Mouse (Mus musculus): ENCODE data around the gene Fbn1. TPM values are rescaled to one million over a fixed set of nuclear protein-coding genes. Genes with fewer than 3 reads are reported as not detected.

Gene Fbn1
- polyA plus RNA-seq, 2 experiments, result 0.73 to 1.3 TPM

GRCm38 (mm10) chr2:125389796-125390195 lies 118.0 kb downstream of the Fbn1 start:
- no peaks in the 10 kb centered on the region for H3K27me3 ChIP-seq (ENCODE audit: control insufficient read depth, insufficient read depth, low read length)
- H3K27ac ChIP-seq, result no peak overlapping the region
- H3K4me1 ChIP-seq (replicated peaks; ENCODE audit: control insufficient read depth in 2 of 2, insufficient read depth in 2 of 2, low read length in 1 of 2), result no peaks in the 10 kb centered on the region
- H3K4me2 ChIP-seq (ENCODE audit: low read depth), result no peak overlapping the region
- DNase-seq (ENCODE audit: low read depth in 3 of 3, low spot score in 3 of 3) (no peak), ATAC-seq (ENCODE audit: insufficient read depth) (no peak)
- no peak overlapping the region for H3K4me3 ChIP-seq (ENCODE audit: insufficient read depth in 1 of 2, low read depth in 2 of 2, low read length in 2 of 2)
- 77% methylated on average over 10 of the region's 10 CpGs for WGBS (ENCODE audit: insufficient replicate concordance)
- H3K36me3 ChIP-seq (replicated peaks; ENCODE audit: control insufficient read depth, insufficient read depth, low read depth), result no peaks in the 10 kb centered on the region
- TF ChIP-seq CTCF (IDR thresholded peaks at IDR 0.05; ENCODE audit: low read depth), result no peak
- TF ChIP-seq EP300 (IDR thresholded peaks at IDR 0.05; ENCODE audit: low read depth), result no peak
- no peaks in the 10 kb centered on the region for H3K9me3 ChIP-seq (ENCODE audit: control insufficient read depth, low read length)
- no peak overlapping the region for H3K9ac ChIP-seq (replicated peaks)

- no peak for ATAC-seq (ENCODE audit: insufficient read depth)
- H3K4me2 ChIP-seq (ENCODE audit: low read depth), result no peak overlapping the region
Observed at GRCm38 (mm10) chr2:125386221-125386965, 121.4 kb downstream of the Fbn1 start.

GRCm38 (mm10) chr2:125384941-125385340 lies 122.9 kb downstream of the Fbn1 start:
- Histone ChIP-seq H3K36me3 (replicated peaks; ENCODE audit: control insufficient read depth, insufficient read depth, low read depth) (no peaks in the 10 kb centered on the region), H3K9me3 (ENCODE audit: control insufficient read depth, low read length) (no peaks in the 10 kb centered on the region), H3K27me3 (ENCODE audit: control insufficient read depth, insufficient read depth, low read length) (no peaks in the 10 kb centered on the region), H3K4me2 (ENCODE audit: low read depth) (no peak overlapping the region), H3K27ac (no peak overlapping the region), H3K4me1 (replicated peaks; ENCODE audit: control insufficient read depth in 2 of 2, insufficient read depth in 2 of 2, low read length in 1 of 2) (no peaks in the 10 kb centered on the region), H3K9ac (replicated peaks) (no peak overlapping the region), H3K4me3 (ENCODE audit: insufficient read depth in 1 of 2, low read depth in 2 of 2, low read length in 2 of 2) (no peak overlapping the region)
- DNase-seq (ENCODE audit: low read depth in 3 of 3, low spot score in 3 of 3) (no peak), ATAC-seq (ENCODE audit: insufficient read depth) (no peak)
- 58% methylated on average over 4 of the region's 4 CpGs for WGBS (ENCODE audit: insufficient replicate concordance)
- no peak for TF ChIP-seq CTCF (IDR thresholded peaks at IDR 0.05; ENCODE audit: low read depth)
- no peak for TF ChIP-seq EP300 (IDR thresholded peaks at IDR 0.05; ENCODE audit: low read depth)

More at GRCm38 (mm10) chr2:125386221-125386965, 121.4 kb downstream of the Fbn1 start:
- DNase-seq (ENCODE audit: low read depth in 3 of 3, low spot score in 3 of 3), result no peak
- H3K27ac ChIP-seq, result no peak overlapping the region
- H3K4me1 ChIP-seq (replicated peaks; ENCODE audit: control insufficient read depth in 2 of 2, insufficient read depth in 2 of 2, low read length in 1 of 2), result no peaks in the 10 kb centered on the region
- H3K9ac ChIP-seq (replicated peaks), result no peak overlapping the region
- H3K4me3 ChIP-seq (ENCODE audit: insufficient read depth in 1 of 2, low read depth in 2 of 2, low read length in 2 of 2), result no peak overlapping the region
- no peaks in the 10 kb centered on the region for H3K36me3 ChIP-seq (replicated peaks; ENCODE audit: control insufficient read depth, insufficient read depth, low read depth)
- H3K9me3 ChIP-seq (ENCODE audit: control insufficient read depth, low read length), result no peaks in the 10 kb centered on the region
- TF ChIP-seq EP300 (IDR thresholded peaks at IDR 0.05; ENCODE audit: low read depth) (no peak), CTCF (IDR thresholded peaks at IDR 0.05; ENCODE audit: low read depth) (no peak)
- WGBS (ENCODE audit: insufficient replicate concordance), result 63% methylated on average over 7 of the region's 7 CpGs
- no peaks in the 10 kb centered on the region for H3K27me3 ChIP-seq (ENCODE audit: control insufficient read depth, insufficient read depth, low read length)

- no peak overlapping the region for H3K27ac ChIP-seq
- WGBS (ENCODE audit: insufficient replicate concordance), result 58% methylated on average over 6 of the region's 6 CpGs
- TF ChIP-seq EP300 (IDR thresholded peaks at IDR 0.05; ENCODE audit: low read depth) (no peak), CTCF (IDR thresholded peaks at IDR 0.05; ENCODE audit: low read depth) (no peak)
- no peak overlapping the region for H3K9ac ChIP-seq (replicated peaks)
- H3K36me3 ChIP-seq (replicated peaks; ENCODE audit: control insufficient read depth, insufficient read depth, low read depth), result no peaks in the 10 kb centered on the region
- ATAC-seq (ENCODE audit: insufficient read depth), result no peak
- no peaks in the 10 kb centered on the region for H3K9me3 ChIP-seq (ENCODE audit: control insufficient read depth, low read length)
- no peaks in the 10 kb centered on the region for H3K27me3 ChIP-seq (ENCODE audit: control insufficient read depth, insufficient read depth, low read length)
- no peaks in the 10 kb centered on the region for H3K4me1 ChIP-seq (replicated peaks; ENCODE audit: control insufficient read depth in 2 of 2, insufficient read depth in 2 of 2, low read length in 1 of 2)
- no peak for DNase-seq (ENCODE audit: low read depth in 3 of 3, low spot score in 3 of 3)
- no peak overlapping the region for H3K4me3 ChIP-seq (ENCODE audit: insufficient read depth in 1 of 2, low read depth in 2 of 2, low read length in 2 of 2)
- no peak overlapping the region for H3K4me2 ChIP-seq (ENCODE audit: low read depth)
Observed at GRCm38 (mm10) chr2:125384415-125384814, 123.4 kb downstream of the Fbn1 start.

GRCm38 (mm10) chr2:125383273-125383641 lies 124.5 kb downstream of the Fbn1 start:
- H3K9me3 ChIP-seq (ENCODE audit: control insufficient read depth, low read length), result no peaks in the 10 kb centered on the region
- no peak overlapping the region for H3K9ac ChIP-seq (replicated peaks)
- no peak overlapping the region for H3K4me3 ChIP-seq (ENCODE audit: insufficient read depth in 1 of 2, low read depth in 2 of 2, low read length in 2 of 2)
- ATAC-seq (ENCODE audit: insufficient read depth), result no peak
- 71% methylated on average over 7 of the region's 7 CpGs for WGBS (ENCODE audit: insufficient replicate concordance)
- DNase-seq (ENCODE audit: low read depth in 3 of 3, low spot score in 3 of 3), result no peak
- H3K4me1 ChIP-seq (replicated peaks; ENCODE audit: control insufficient read depth in 2 of 2, insufficient read depth in 2 of 2, low read length in 1 of 2), result no peaks in the 10 kb centered on the region
- H3K4me2 ChIP-seq (ENCODE audit: low read depth), result no peak overlapping the region
- no peaks in the 10 kb centered on the region for H3K36me3 ChIP-seq (replicated peaks; ENCODE audit: control insufficient read depth, insufficient read depth, low read depth)
- H3K27me3 ChIP-seq (ENCODE audit: control insufficient read depth, insufficient read depth, low read length), result no peaks in the 10 kb centered on the region
- H3K27ac ChIP-seq, result no peak overlapping the region
- no peak for TF ChIP-seq CTCF (IDR thresholded peaks at IDR 0.05; ENCODE audit: low read depth)
- TF ChIP-seq EP300 (IDR thresholded peaks at IDR 0.05; ENCODE audit: low read depth), result no peak

Measured in liver, embryonic 14.5 days (tissue).